Mouse (Mus musculus): ENCODE results near the gene Gm7168. TPM values are rescaled to one million over a fixed set of nuclear protein-coding genes. Genes with fewer than 3 reads are reported as not detected.
"Not testable (repeated sequence)": the region's sequence is repeated elsewhere in the genome, so short reads cannot be mapped to it uniquely, and the experiment has no call there.

Gm7168 gene
- total RNA-seq, 2 experiments from 2014 or later: not detected

- no peak for DNase-seq (ENCODE audit: extremely low spot score in 1 of 2, low spot score in 1 of 2)
These were observed 39.5 kb downstream of the Gm7168 start for GRCm38 (mm10) chr17:13987690-13988089.

DNA sequence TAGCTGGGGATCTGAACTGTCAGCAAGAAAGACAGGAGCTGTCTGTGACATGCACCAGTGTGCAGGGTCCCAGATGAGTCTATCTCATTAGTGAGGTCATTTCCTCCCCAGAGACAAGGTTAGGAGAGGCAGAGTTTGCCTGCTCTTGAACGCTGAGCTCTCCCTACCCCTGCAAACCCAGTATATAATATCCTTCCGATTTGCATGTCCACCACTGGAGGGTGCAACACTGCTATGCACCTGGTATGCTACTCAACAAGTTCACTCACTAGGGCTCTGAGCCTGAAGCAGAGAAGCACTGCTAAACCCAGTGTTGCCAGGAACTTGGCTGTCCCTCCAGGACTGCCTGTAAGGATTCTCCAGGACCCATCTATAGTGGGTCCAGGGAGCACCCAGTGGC, 45.3 kb downstream of the Gm7168 start:
- not testable (repeated sequence) for DNase-seq (ENCODE audit: extremely low spot score in 1 of 2, low spot score in 1 of 2)

Other genes starting within 250 kb of the Gm7168 start
- gene Afdn, start 187.8 kb upstream of the Gm7168 start, total RNA-seq (2021): 100 to 1,000 TPM in 1 of 2 experiments, 10 to 100 TPM in 1; 91.7 to 115 TPM
- 10 to 100 TPM; 18.9 to 22.3 TPM for gene Tcte2, start 186.5 kb upstream of the Gm7168 start, total RNA-seq (2021)
- gene Gm7356, start 55.3 kb downstream of the Gm7168 start, total RNA-seq (2021): not detected
- gene Gm7358, start 111.2 kb downstream of the Gm7168 start, total RNA-seq (2021): not detected

Data from layer of hippocampus, postnatal 25 days (tissue).